Mouse (Mus musculus): ENCODE results near the gene Pbx3.

Pbx3 gene

GRCm38 (mm10) chr2:34298202-34298601 lies 74.7 kb downstream of the Pbx3 start:
- DNase-seq (ENCODE audit: low spot score in 2 of 2): no peak

DNA sequence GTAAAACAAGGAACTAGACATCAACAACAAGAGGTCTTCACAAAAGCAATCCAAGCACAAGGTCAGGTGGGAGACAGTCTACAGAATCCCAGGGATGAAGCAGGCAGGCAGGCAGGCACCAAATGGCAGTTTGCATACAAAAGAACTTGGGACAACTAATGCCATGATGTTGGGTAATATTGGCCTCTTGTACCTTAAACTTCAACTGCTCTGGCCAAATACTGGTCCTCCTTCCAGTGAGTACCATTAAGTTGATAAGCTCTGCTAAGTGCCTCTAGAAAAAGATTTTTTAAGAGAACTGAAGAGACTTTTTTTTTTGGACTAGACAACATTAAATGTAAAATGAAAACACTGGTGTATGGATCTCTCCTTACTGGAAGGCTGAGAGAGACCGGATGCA lies 83.2 kb downstream of the Pbx3 start:
- no peak for DNase-seq (ENCODE audit: low spot score in 2 of 2)

GRCm38 (mm10) chr2:34284239-34284638 lies 88.7 kb downstream of the Pbx3 start:
- no peak for DNase-seq (ENCODE audit: low spot score in 2 of 2)

- DNase-seq (ENCODE audit: low spot score in 2 of 2): no peak
Measured at GRCm38 (mm10) chr2:34280996-34281395, 91.9 kb downstream of the Pbx3 start.

- no peak for DNase-seq (ENCODE audit: low spot score in 2 of 2)
Measured at GRCm38 (mm10) chr2:34279726-34280125, 93.2 kb downstream of the Pbx3 start.

- DNase-seq (ENCODE audit: low spot score in 2 of 2): no peak
Measured at GRCm38 (mm10) chr2:34275630-34276193, 97.2 kb downstream of the Pbx3 start.

GRCm38 (mm10) chr2:34262046-34262445 lies 110.9 kb downstream of the Pbx3 start:
- no peak for DNase-seq (ENCODE audit: low spot score in 2 of 2)

DNA sequence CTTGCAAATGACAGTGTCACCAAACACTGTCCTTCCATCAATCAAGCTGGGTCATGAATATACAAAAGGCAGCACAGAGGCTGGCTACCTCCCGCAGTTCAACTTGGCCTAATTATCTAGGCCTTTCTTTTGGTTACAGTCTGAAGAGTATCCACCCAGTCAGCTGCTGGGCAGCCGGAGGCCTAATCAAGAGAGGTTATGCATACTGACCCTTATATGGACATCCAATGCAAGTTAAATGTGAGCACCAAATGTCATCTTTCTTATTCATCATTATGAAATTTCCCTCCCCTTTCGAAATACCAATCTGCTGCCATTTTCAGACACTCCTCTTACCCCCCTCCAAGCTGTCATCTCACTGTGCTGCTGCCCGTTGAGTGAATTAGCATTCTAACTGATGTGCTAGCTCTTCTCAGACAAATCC lies 112.3 kb downstream of the Pbx3 start:
- no peak for DNase-seq (ENCODE audit: low spot score in 2 of 2)

DNA sequence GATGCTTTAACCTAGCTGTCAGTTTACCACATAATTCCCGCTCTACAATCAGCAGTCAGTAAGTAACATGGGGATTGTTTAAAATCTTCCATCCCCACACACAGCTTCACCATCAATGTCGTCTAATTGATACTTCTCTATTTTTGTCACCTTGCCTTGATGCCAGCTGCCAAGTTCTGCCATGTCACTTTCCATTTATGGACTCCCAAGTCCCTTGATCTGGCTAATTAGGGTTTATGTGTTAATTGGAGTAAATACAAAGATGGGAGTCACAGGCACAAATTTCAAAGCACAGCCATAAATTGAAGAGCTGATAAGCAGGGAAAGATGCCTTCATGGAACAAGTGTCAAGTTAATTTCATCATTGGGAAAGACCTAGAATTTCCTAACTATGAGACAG lies 114.7 kb downstream of the Pbx3 start:
- DNase-seq (ENCODE audit: low spot score in 2 of 2): no peak

DNA sequence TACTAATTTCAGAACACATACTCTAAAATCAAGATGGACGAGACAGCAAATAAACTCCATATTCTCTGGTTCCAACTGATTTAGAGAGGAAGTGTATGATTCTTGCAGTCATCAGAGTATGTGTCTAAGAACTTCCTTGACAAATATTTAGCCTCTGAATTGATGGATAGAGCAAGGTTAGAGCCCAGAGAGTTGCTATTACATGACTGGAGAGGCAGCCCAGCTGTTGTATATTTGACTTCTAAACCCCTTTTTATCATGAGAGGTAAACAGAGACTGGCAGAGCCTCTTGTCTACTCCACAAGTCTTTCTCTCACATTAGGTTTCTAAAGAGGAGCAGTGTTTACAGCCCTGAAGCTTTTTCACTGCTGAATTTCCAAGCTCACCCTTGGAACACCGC lies 115.3 kb downstream of the Pbx3 start:
- DNase-seq (ENCODE audit: low spot score in 2 of 2): no peak

DNA sequence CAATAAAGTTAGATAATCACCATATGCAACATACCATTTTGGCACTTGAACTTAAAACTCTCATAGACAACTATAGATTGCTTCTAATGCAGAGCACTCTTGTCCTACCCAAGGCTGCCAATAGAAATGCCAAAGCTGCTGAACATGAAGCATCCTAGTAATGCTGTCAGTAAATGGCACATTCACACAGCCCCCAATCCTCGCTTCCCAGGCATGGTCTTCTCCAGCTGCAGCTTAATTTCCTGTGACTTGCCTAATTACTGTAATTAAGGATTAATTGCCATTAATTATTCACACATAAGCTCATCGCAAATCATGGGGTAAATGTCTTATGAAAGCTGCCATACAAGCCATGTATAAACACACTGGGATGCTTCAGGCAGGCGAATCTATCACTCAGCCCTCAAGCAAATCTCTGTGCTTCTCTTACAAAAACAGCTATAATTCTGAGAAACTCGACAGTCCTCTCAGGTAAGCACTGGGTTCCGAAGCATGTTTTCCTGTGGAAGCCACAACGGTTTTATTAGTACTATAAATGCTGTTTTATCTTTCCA lies 116.9 kb downstream of the Pbx3 start:
- DNase-seq (ENCODE audit: low spot score in 2 of 2): no peak

- no peak for DNase-seq (ENCODE audit: low spot score in 2 of 2)
Measured at GRCm38 (mm10) chr2:34253627-34254026, 119.3 kb downstream of the Pbx3 start.

DNA sequence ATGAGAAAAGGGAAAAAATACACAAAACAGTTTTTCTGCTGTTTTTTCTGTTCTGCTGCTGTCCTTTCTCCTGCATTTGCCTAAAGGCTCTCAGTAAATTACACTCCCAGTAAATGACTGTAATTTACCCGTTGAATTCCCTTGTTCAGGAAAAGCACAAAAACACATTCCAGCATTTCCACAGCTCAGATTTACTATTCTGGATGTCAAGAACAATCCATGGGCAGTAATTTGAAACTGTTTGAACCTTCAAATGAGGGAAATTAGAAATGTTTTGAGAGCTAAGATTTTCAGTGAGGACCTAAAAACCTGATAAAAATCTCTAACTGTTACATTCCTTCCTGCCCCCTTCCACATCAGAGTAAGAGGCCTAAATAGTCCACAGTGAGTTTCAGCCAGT lies 119.8 kb downstream of the Pbx3 start:
- DNase-seq (ENCODE audit: low spot score in 2 of 2): no peak

DNA sequence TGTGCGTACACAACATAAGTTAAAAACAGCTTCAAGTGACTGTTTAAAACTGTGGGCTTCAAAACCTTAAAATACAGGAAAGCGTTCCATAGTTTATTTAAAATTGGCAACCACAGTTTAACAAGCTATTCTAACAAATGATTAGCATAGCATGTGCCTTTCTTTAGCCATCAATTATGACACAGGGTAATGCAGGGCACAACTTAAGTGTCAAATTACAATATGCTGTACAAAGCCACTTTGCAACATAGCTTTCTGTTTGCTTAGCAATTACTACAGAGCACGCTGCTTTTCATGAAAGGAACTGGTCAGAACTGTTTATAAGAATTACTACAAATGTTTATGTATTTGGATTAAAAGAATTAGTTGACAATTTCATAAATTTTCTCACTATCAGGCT lies 120.7 kb downstream of the Pbx3 start:
- DNase-seq (ENCODE audit: low spot score in 2 of 2): no peak

DNA sequence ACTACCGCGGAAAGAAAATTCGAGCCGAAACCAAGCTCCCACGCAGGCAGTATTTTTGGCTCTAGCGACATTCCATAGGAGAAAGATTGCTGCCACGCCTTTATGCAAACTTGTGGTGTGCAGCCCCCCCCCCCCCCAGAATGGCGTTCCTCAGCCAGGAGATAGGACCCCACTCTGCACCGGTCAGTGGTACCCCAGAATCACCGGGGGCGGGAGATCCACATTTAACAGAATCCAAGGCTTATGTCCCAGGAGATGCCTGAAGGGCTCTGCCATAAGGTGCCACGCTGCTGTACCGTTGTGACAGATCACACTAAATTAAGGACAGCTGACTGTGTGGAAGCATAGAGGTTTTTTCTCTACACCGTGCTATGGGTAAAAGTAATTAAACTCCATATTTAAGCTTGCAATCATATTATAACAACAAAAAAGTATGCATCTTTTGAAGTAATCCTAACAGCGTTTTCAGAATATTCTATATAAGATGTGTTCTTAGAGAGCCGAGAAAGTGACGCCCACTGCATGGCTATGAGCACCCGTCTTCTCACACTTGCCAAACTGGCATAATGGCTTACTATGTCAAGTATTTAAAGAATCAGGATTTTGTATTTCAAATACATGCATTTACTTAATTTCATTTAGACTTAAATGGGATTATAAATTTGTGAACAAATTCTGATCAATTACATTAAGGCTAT lies 122.8 kb downstream of the Pbx3 start:
- DNase-seq (ENCODE audit: low spot score in 2 of 2): no peak

- peak; percentile 6 to 7 for DNase-seq (ENCODE audit: low spot score in 2 of 2)
Measured at GRCm38 (mm10) chr2:34249141-34249960, 123.6 kb downstream of the Pbx3 start.

GRCm38 (mm10) chr2:34240885-34241284 lies 132.1 kb downstream of the Pbx3 start:
- no peak for DNase-seq (ENCODE audit: low spot score in 2 of 2)

GRCm38 (mm10) chr2:34239315-34239858 lies 133.6 kb downstream of the Pbx3 start:
- DNase-seq (ENCODE audit: low spot score in 2 of 2): no peak

- no peak for DNase-seq (ENCODE audit: low spot score in 2 of 2)
Measured at GRCm38 (mm10) chr2:34235467-34236075, 137.4 kb downstream of the Pbx3 start.

GRCm38 (mm10) chr2:34234274-34234673 lies 138.7 kb downstream of the Pbx3 start:
- DNase-seq (ENCODE audit: low spot score in 2 of 2): no peak

- DNase-seq (ENCODE audit: low spot score in 2 of 2): no peak
Measured at GRCm38 (mm10) chr2:34233271-34233670, 139.7 kb downstream of the Pbx3 start.

DNA sequence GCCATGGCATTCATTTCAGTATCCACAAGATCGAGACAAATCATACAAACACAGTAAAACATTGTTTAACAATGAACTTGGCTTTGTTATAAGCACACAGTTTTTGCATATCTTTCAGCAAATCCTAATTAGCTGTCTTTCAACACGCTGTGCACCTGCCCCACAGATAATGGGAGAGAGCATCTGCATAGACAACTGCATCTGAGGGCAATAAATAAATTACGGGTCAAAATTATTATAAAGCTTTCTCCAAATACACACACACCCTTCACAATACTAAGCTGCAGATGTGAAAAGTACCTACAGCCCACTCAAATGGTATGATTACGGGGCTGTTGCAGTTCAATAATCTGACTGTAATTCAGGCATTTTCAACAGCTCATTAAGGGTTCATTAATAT lies 145.3 kb downstream of the Pbx3 start:
- DNase-seq (ENCODE audit: low spot score in 2 of 2): no peak
